Mouse (Mus musculus) retina, postnatal 1 day (tissue): ENCODE data around the gene C1ql4.

Source experiments
- DNase-seq: peaks from one replicate; pipeline ENCODE4 v3.0.0-alpha.2; 2012

C1ql4 gene

GRCm38 (mm10) chr15:99087253-99088075 is at the start of gene C1ql4:
Gene C1ql4, minus strand, starts transcription at chr15:99087817.
- peak; percentile 58 for DNase-seq

GRCm38 (mm10) chr15:99129956-99130910 is 42.6 kb upstream of the C1ql4 start:
- DNase-seq = no peak

GRCm38 (mm10) chr15:99129441-99129840 is 41.8 kb upstream of the C1ql4 start:
- DNase-seq = peak; percentile 52

- DNase-seq = no peak
These were observed 40.4 kb upstream of the C1ql4 start for GRCm38 (mm10) chr15:99127851-99128522.

- DNase-seq = no peak
These were observed 39.3 kb upstream of the C1ql4 start for GRCm38 (mm10) chr15:99126816-99127365.

- DNase-seq = peak; percentile 93
These were observed 38.6 kb upstream of the C1ql4 start for GRCm38 (mm10) chr15:99126081-99126815.

- DNase-seq = no peak
These were observed 38.1 kb upstream of the C1ql4 start, which contains the start of gene Spats2 for GRCm38 (mm10) chr15:99125711-99126080. Gene Spats2, plus strand, starts transcription at chr15:99125916.

GRCm38 (mm10) chr15:99122642-99123041 is 35.0 kb upstream of the C1ql4 start:
- no peak for DNase-seq

- DNase-seq = no peak
These were observed 33.2 kb upstream of the C1ql4 start for GRCm38 (mm10) chr15:99120814-99121213.

GRCm38 (mm10) chr15:99116539-99116938 is 28.9 kb upstream of the C1ql4 start:
- DNase-seq = peak; percentile 26

GRCm38 (mm10) chr15:99115065-99115423 is 27.4 kb upstream of the C1ql4 start:
- DNase-seq = no peak

- no peak for DNase-seq
These were observed 26.9 kb upstream of the C1ql4 start for GRCm38 (mm10) chr15:99114312-99115064.

GRCm38 (mm10) chr15:99113396-99113975 is 25.9 kb upstream of the C1ql4 start:
- peak; percentile 58 for DNase-seq

- DNase-seq = no peak
These were observed 25.3 kb upstream of the C1ql4 start for GRCm38 (mm10) chr15:99112843-99113395.

- DNase-seq = no peak
These were observed 24.2 kb upstream of the C1ql4 start for GRCm38 (mm10) chr15:99111809-99112208.

- DNase-seq = no peak
These were observed 23.5 kb upstream of the C1ql4 start for GRCm38 (mm10) chr15:99111139-99111538.

GRCm38 (mm10) chr15:99107866-99108265 is 20.2 kb upstream of the C1ql4 start:
- DNase-seq = no peak

- DNase-seq = no peak
These were observed 17.6 kb upstream of the C1ql4 start for GRCm38 (mm10) chr15:99105238-99105637.

- no peak for DNase-seq
These were observed 12.4 kb upstream of the C1ql4 start for GRCm38 (mm10) chr15:99099984-99100383.

- peak; percentile 77 for DNase-seq
These were observed 11.5 kb upstream of the C1ql4 start for GRCm38 (mm10) chr15:99099139-99099556.

GRCm38 (mm10) chr15:99098493-99098861 is 10.9 kb upstream of the C1ql4 start:
- DNase-seq = peak; percentile 46
